Mouse (Mus musculus): Measurements from ENCODE around the gene Bbx.

The Bbx gene

GRCm38 (mm10) chr16:50395928-50396612 lies 36.1 kb downstream of the Bbx start:
- no peak for DNase-seq

- DNase-seq, result no peak
Measured at GRCm38 (mm10) chr16:50388499-50388898, 43.7 kb downstream of the Bbx start.

- no peak for DNase-seq
Measured at GRCm38 (mm10) chr16:50383541-50383940, 48.6 kb downstream of the Bbx start.

- DNase-seq, result no peak
Measured at GRCm38 (mm10) chr16:50381351-50381746, 50.8 kb downstream of the Bbx start.

GRCm38 (mm10) chr16:50380682-50381350 lies 51.4 kb downstream of the Bbx start:
- peak; percentile 33 to 59 for DNase-seq

GRCm38 (mm10) chr16:50380232-50380631 lies 52.0 kb downstream of the Bbx start:
- no peak for DNase-seq

GRCm38 (mm10) chr16:50374611-50375010 lies 57.6 kb downstream of the Bbx start:
- peak in 1 of 2 experiments; percentile 55 for DNase-seq

GRCm38 (mm10) chr16:50373685-50374084 lies 58.5 kb downstream of the Bbx start:
- DNase-seq, result no peak

- DNase-seq, result no peak
Measured at GRCm38 (mm10) chr16:50372543-50372942, 59.6 kb downstream of the Bbx start.

- DNase-seq, result no peak
Measured at GRCm38 (mm10) chr16:50371460-50371859, 60.7 kb downstream of the Bbx start.

- DNase-seq, result no peak
Measured at GRCm38 (mm10) chr16:50370423-50370822, 61.8 kb downstream of the Bbx start.

- no peak for DNase-seq
Measured at GRCm38 (mm10) chr16:50366556-50366955, 65.6 kb downstream of the Bbx start.

GRCm38 (mm10) chr16:50364189-50365059 lies 67.8 kb downstream of the Bbx start:
- peak in 1 of 2 experiments; percentile 30 for DNase-seq

GRCm38 (mm10) chr16:50363443-50364188 lies 68.6 kb downstream of the Bbx start:
- no peak for DNase-seq

- no peak for DNase-seq
Measured at GRCm38 (mm10) chr16:50360631-50361030, 71.6 kb downstream of the Bbx start.

- no peak for DNase-seq
Measured at GRCm38 (mm10) chr16:50329684-50330083, 102.5 kb downstream of the Bbx start.

GRCm38 (mm10) chr16:50324746-50325145 lies 107.4 kb downstream of the Bbx start:
- no peak for DNase-seq

- DNase-seq, result no peak
Measured at GRCm38 (mm10) chr16:50324292-50324691, 107.9 kb downstream of the Bbx start.

GRCm38 (mm10) chr16:50321368-50321767 lies 110.8 kb downstream of the Bbx start:
- DNase-seq, result no peak

GRCm38 (mm10) chr16:50318255-50318654 lies 113.9 kb downstream of the Bbx start:
- no peak for DNase-seq

- no peak for DNase-seq
Measured at GRCm38 (mm10) chr16:50315349-50315969, 116.7 kb downstream of the Bbx start.

GRCm38 (mm10) chr16:50311588-50311987 lies 120.6 kb downstream of the Bbx start:
- DNase-seq, result no peak

Measured in spleen, adult 18-20 months (tissue).